Mouse (Mus musculus) forebrain, postnatal 0 days (tissue): ENCODE measurements around the gene Dnajb2. TPM values are rescaled to one million over a fixed set of nuclear protein-coding genes. Genes with fewer than 3 reads are reported as not detected.
A peak's percentile ranks its signal among the peaks of the same experiment; 100 is the strongest.

ENCODE experiments used
- ATAC-seq: fragments of 200-750 bp; cut with Nextera tagmentation; 2 replicates; pipeline ENCODE4 v1.8.0; 2017; ENCODE audit warnings: mild to moderate bottlenecking, moderate library complexity
- DNase-seq: peaks from one replicate; pipeline ENCODE4 v3.0.0-alpha.2; 2015
- H3K27ac ChIP-seq: fragments of 300-500 bp; sonication (generic); 2 replicates; pipeline ENCODE4 v1.5.1; 2014; ENCODE audit warnings: low read depth, mild to moderate bottlenecking, antibody characterized with exemption, low read length, moderate library complexity, mixed read lengths
- H3K27me3 ChIP-seq: fragments of 300-500 bp; sonication (generic); 2 replicates; pipeline ENCODE4 v1.6.1; 2014; ENCODE audit warnings: mild to moderate bottlenecking, low read length, mixed read lengths; ENCODE audit not compliant: insufficient read depth
- H3K36me3 ChIP-seq: fragments of 300-500 bp; sonication (generic); 2 replicates; pipeline ENCODE4 v1.6.1; 2014; ENCODE audit warnings: mild to moderate bottlenecking, moderate library complexity; ENCODE audit not compliant: insufficient read depth
- H3K4me1 ChIP-seq: fragments of 300-500 bp; sonication (generic); 2 replicates; pipeline ENCODE4 v1.6.1; 2014; ENCODE audit warnings: antibody characterized with exemption; ENCODE audit not compliant: insufficient read depth
- H3K4me2 ChIP-seq: fragments of 300-500 bp; sonication (generic); 2 replicates; pipeline ENCODE4 v1.6.1; 2014; ENCODE audit warnings: low read depth, mild to moderate bottlenecking, moderate library complexity
- H3K4me3 ChIP-seq: fragments of 300-500 bp; sonication (generic); 2 replicates; pipeline ENCODE4 v1.5.1; 2014; ENCODE audit warnings: low read depth, low read length, mixed read lengths
- H3K9ac ChIP-seq: fragments of 300-500 bp; sonication (generic); 2 replicates; pipeline ENCODE4 v1.6.1; 2014; ENCODE audit warnings: mild to moderate bottlenecking
- H3K9me3 ChIP-seq: fragments of 300-500 bp; sonication (generic); 2 replicates; pipeline ENCODE4 v1.6.1; 2016; ENCODE audit warnings: low read length
- CTCF ChIP-seq: sonication (generic); IDR thresholded peaks from 2 replicates; pipeline ENCODE4 v1.5.1; 2016; ENCODE audit warnings: antibody characterized with exemption, control low read depth, low read depth
- WGBS: fragments of 180-500 bp; shearing (Covaris S2); extraction: QIAGEN DNeasy Blood & Tissue Kit; methylation state at CpG from one replicate; pipeline ENCODE4 v1.1.7; 2014; 5-methylcytosine and 5-hydroxymethylcytosine counted together
- polyA plus RNA-seq: library from polyadenylated mRNA; unstranded; fragments of >200 nt; fragmentation: Nextera tagmentation; extraction: Ambion mirVana; gene quantifications from 2 replicates; pipeline ENCODE4 v1.2.1, GENCODE M21; 2015
- total RNA-seq: library from RNA; depleted of rRNA; stranded (reverse); fragments of >200 nt; gene quantifications from 2 replicates; pipeline ENCODE4 v1.2.3, GENCODE M21; 2014

The Dnajb2 gene
- total and polyA plus RNA-seq, 2 experiments from 2014 or later, result 39.7 to 47.0 TPM

DNA sequence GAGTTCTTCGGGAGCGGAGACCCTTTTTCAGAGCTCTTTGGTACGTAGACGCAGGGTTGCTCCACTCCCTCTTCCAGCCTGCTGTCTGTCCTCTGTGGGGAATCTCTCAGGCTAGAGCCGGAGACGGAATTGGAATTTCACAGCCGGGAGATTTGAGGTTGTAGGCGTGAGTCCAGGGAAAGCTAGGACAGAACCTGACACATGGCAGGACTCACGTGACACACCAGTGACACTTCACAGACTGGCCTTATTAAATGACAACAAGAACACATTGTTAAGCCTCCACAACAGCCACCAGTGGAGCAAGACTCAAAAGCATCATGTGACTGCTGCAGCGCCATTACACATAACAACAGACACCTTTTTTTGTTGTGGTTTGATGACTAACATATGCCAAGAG is 3.4 kb downstream of the Dnajb2 start:
- Histone ChIP-seq H3K36me3 (peaks cover 23% of the 10 kb centered on the region), H3K4me3 (no peak overlapping the region), H3K4me2 (no peak overlapping the region), H3K27me3 (no peaks in the 10 kb centered on the region), H3K9me3 (no peaks in the 10 kb centered on the region), H3K27ac (no peak overlapping the region), H3K9ac (no peak overlapping the region), H3K4me1 (0 out of 2 replicates have a peak, but pooled peaks cover 9% of the 10 kb centered on the region)
- ATAC-seq (no peak), DNase-seq (no peak)
- 84% methylated on average over 10 of the region's 10 CpGs for WGBS
- TF ChIP-seq CTCF, result no peak

DNA sequence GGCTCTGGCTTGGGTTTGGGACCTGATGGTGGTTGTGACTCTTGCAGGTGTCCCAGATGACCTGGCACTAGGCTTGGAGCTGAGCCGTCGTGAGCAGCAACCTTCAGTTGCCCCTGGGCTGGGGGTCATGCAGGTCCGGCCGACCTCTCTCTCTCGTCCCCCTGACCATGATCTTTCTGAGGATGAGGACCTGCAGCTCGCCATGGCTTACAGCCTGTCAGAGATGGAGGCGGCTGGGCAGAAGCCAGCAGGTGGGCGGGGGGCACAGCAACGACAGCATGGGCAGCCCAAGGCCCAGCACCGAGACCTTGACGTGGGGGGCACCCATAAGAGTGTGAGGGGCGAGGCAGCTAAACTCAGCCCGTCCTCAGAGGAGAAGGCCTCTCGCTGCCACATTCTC is 7.2 kb downstream of the Dnajb2 start:
- Histone ChIP-seq H3K4me3 (no peak overlapping the region), H3K27ac (no peak overlapping the region), H3K4me1 (no peaks in the 10 kb centered on the region), H3K27me3 (no peaks in the 10 kb centered on the region), H3K9me3 (no peaks in the 10 kb centered on the region), H3K9ac (no peak overlapping the region), H3K36me3 (peaks cover 23% of the 10 kb centered on the region), H3K4me2 (no peak overlapping the region)
- ATAC-seq (no peak), DNase-seq (no peak)
- 86% methylated on average over 14 of the region's 14 CpGs for WGBS
- TF ChIP-seq CTCF, result no peak

DNA sequence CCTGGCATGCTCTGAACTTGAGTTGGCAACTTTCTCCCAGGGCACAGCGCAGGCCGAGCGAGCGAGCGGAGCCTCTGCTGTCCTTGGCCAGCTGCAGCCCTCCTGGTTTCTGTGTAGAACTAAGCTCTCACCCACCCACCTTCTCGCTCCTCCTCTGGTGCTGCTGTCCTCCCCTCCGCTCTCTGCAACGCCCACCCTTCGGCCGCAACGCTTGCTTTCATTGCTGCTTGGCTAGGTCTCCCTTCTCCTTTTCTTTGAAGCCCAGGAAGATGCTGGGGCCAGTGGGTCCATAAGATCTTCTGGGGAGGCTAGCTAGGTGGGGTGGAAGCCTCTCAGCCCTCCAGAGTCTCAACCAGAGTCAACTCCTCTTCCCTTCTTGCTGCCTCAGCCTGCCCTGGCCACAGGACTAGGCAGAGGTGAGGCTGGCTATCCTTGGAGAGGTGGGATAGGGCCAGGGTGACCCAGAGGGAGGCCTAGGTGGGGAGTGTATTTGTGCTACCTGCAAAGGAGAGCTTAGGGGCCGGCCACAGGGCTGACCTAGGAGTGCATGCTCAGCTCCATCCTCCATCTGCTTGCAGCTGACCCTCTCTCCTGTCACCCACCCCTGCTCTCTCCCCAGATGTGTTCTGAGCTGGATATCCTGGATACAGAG is 8.1 kb downstream of the Dnajb2 start:
- no peak for TF ChIP-seq CTCF
- Histone ChIP-seq H3K36me3 (peaks cover 23% of the 10 kb centered on the region), H3K4me1 (no peaks in the 10 kb centered on the region), H3K27ac (no peak overlapping the region), H3K9me3 (no peaks in the 10 kb centered on the region), H3K27me3 (no peaks in the 10 kb centered on the region), H3K9ac (no peak overlapping the region), H3K4me2 (no peak overlapping the region), H3K4me3 (no peak overlapping the region)
- WGBS, result 89% methylated on average over 12 of the region's 12 CpGs
- DNase-seq, result no peak
- ATAC-seq, result no peak

DNA sequence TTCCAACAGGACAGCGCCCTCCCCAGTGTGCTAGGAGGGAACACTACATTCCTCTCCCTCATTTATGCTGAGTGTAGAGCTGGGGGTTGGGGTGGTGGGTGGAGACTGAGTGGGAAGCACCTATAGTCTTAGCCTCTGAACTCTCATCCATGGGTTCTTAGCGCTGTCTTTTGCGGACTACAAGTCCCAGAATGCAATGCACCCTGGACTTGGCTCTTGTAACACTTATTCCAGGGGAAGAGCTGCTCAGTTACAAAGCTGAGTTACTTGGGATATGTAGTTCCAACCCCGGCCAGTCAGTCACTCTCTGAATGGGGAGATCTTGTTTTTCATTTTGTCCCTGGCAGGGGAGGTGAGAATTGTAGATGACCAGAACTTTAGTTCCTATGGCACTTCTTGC is 8.6 kb downstream of the Dnajb2 start:
- peak; percentile 90 for ATAC-seq
- Histone ChIP-seq H3K4me1 (no peaks in the 10 kb centered on the region), H3K36me3 (peaks cover 19% of the 10 kb centered on the region), H3K27ac (no peak overlapping the region), H3K27me3 (no peaks in the 10 kb centered on the region), H3K4me3 (no peak overlapping the region), H3K9me3 (no peaks in the 10 kb centered on the region), H3K4me2 (no peak overlapping the region), H3K9ac (no peak overlapping the region)
- TF ChIP-seq CTCF, result no peak
- peak; percentile 81 for DNase-seq
- WGBS, result 17% methylated on average over 4 of the region's 4 CpGs

DNA sequence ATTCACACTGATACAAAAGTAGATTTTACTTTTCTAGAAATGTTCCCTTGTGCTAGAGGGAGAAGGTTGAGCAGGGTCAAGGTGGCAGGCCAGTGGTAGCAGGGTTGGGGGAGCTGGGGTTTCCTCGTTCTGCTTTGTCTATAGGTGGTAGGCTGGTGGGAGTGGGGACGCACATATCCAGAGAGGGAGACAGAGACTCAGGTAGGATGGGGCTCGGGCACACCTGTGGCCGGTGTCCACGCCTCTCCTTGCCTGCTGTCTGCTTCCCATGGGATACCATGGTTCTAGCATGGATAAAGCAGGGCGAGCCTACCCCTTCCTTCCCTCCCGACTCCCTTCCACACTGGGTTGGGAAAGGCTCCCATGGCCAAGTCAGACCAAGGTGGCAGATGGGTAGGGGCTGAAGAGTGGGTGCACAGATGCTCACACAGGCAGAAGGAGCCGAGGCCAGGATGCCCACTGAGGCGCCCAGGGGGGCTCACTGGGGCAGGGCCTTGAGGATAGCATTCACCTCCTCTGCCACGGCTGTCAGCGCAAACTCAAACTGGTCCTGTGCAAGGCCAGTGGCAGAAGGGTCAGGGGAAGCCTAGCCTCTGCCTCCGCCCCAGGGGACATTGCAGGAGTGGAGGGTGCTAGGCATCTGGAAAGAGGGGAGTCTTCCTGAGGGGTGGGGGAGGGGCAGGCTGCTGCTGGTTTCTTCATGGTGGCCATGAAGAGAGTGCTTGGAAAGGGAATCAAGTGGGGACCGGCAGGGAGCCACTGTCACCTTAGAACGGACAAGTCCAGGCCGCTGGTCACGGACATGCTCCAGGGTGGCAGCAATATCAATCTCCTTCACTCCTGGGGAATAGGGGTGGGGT is 11.1 kb downstream of the Dnajb2 start:
- H3K27me3 ChIP-seq, result no peaks in the 10 kb centered on the region
- H3K4me3 ChIP-seq, result no peak overlapping the region
- H3K4me1 ChIP-seq, result no peaks in the 10 kb centered on the region
- DNase-seq (no peak), ATAC-seq (no peak)
- H3K4me2 ChIP-seq, result no peak overlapping the region
- no peak overlapping the region for H3K27ac ChIP-seq
- no peaks in the 10 kb centered on the region for H3K9me3 ChIP-seq
- TF ChIP-seq CTCF, result no peak
- H3K36me3 ChIP-seq, result peaks cover 8% of the 10 kb centered on the region; the same call in 1 of the 2 replicates
- H3K9ac ChIP-seq, result no peak overlapping the region
- 79% methylated on average over 16 of the region's 16 CpGs for WGBS

DNA sequence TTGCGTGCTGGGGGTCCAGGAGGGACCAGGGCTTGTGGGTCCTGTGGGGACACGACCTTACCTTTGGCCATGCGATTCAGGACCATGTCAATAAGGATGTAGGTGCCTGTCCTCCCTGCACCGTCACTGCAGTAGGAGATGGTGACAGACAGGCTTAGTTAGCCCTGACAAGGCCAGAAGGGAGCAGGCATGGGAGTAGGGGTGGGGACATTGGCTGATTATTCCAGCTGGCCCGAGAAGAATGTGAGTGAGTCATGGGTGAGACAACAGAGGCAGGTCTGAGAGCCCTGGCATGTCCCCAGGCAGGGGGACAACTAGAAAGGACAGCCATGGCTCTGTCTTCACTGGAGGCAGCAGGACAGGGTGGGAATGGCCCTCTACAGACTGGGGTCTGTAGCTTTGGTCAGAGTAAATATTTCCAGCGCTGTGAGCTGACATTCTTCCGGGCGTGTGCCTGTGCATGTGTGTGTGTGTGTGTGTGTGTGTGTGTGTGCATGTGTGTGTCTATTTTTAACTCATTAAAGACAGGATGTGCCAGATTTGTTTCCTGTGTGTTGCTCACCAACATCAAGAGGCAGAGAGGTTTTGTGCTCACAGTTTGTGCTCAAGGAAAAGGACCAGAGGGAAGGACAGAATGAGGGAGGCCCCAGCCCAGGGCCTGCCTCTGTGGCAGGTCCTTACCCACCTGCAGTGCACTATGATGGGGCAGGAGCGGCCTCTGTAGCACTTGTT is 12.0 kb downstream of the Dnajb2 start:
- Histone ChIP-seq H3K4me2 (no peak overlapping the region), H3K36me3 (peaks cover 7% of the 10 kb centered on the region; the same call in 1 of the 2 replicates), H3K9me3 (no peaks in the 10 kb centered on the region), H3K27ac (no peak overlapping the region), H3K27me3 (no peaks in the 10 kb centered on the region), H3K9ac (no peak overlapping the region), H3K4me3 (no peak overlapping the region), H3K4me1 (no peaks in the 10 kb centered on the region)
- no peak for DNase-seq
- ATAC-seq, result no peak
- 42% methylated on average over 9 of the region's 9 CpGs for WGBS
- no peak for TF ChIP-seq CTCF
